Mouse (Mus musculus): Measurements from ENCODE around the gene Cyp46a1.
A peak's percentile ranks its signal among the peaks of the same experiment; 100 is the strongest.

Gene Cyp46a1

DNA sequence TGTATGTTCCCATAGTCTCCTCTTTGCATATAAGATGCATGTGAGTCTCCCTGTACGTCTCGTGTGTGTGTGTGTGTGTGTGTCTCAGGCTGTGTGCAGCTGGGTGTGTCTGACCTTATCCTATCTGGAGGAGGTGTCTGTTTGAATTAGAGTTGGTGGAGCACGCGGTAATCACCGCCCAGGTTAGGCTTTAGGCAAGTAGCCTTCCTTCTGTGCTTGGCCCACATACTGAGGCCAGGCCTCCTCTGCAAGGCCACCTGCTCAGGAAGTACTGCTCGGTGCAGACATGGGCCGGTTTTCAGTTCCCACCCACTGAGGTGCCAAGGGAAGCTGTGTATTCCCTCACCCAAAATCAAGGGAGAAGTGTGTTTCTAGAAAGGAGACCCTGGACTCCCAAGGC, 31.7 kb downstream of the Cyp46a1 start:
- DNase-seq, result no peak

DNA sequence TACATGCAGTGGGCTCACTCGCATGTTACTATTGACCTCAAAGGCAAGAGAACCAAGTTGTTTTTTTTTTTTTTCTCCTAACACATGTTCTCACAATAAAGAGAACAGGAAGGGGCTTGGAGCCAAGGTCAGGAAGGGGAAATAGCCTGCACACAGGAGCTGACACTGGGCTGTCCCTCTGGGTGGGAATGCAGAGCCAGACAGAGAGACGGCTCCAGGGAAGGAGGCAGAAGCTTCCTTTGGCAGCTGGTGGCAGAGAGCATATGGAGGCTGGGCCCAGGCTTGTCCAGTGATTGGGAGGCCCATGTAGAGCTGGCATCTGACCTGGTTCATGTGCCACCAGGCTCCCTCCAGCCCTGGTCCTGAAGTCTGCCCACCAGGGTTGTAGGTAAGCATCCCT, 33.7 kb downstream of the Cyp46a1 start:
- DNase-seq, result no peak

DNA sequence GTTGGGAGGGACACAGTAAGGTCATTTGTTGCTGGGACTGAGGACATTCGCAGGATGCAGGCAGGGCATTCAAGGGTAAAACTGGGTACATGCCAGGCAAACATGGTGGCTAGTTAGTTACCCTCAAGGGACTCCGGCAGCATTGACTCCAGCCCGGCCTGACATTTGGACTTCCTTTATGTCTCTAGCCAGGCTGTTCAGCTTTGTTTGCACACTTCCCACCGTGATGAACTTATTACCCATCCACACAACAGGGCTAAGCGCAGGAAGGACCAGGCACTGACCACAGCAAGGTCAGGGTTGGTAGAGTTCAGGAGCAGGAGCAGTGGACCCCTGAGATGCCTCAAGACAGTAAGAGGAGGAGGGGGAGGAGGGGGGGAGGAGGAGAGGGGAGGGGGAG, 34.7 kb downstream of the Cyp46a1 start:
- no peak for DNase-seq

DNA sequence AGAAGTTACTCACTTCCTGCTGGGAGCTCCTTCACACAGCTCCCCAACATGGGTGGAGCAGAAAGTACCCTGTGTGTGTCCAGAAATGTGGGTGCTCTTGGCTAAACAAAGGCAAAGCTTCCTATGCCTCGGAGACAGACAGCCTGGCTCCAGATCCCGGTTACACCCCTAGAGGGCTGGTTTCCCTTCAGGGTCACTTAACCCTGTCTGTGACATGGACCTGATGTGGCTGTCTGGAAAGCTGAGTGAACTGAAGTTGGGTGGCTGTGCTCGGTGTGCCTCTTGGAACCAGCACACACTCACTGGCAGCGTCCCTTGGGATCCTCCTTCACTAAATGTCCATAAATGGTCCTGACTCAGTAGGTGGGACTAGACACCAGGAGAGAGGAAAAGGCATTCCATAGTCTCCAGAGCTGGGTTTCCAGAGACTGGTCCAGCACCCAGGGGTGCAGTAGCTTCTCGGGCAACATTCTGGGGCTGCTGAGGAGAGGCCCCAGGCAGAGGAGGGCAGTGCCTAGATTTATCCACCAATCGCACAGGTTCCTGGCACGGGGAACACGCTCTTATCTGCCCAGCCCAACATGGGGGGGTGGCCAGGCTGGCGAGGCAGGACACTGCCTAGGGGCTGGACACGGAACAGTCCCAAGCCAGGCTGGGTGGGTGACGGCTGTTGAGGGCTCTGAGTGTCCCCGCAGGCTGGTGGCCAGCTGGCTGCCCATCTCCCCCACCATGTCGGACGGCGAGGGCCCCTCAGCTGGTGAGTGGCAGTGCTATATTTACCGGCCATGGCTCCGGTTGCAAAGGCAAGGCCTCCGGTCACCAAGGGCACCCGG, 36.6 kb downstream of the Cyp46a1 start, which contains the start of gene Eml1:
Gene Eml1 (plus strand): TSS at position 362 of the 833 bp plus-strand sequence.
- DNase-seq, result no peak

DNA sequence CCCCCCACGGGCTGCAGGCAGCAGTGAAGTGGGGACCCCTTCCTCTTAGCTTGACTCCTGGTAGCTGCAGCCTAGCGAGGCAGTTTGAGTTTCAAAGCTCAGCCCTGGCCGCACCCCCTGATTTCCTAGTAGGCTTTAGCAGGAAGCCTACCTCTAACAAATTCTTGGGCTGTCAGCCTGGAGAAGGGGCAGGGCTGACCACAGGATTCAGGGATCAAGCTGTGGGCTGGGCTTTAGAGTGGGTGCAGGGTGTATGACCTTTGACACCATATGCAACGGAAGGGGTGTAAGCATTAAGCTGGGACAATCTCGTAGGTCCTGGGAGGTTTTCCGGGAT, 37.2 kb downstream of the Cyp46a1 start:
- DNase-seq, result no peak

DNA sequence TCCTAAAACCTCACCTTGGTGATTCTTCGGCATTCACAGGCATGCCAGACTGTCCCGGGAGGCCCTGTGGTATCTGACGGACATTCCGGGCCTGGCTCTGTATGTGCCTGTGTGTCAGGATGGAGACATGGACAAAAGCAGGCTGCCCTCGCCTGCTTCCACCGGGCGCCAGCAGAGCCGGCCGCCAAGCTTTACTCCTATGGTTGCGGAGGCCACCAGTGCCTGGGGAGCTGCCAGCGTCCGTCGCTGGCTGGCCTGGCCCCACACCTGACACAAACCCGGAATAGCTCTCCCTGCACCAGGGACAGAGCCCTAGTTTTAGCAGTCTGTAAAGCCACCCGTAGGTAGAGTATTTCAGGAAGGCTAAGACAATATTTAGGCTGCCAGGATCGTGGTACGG, 38.1 kb downstream of the Cyp46a1 start:
- no peak for DNase-seq

DNA sequence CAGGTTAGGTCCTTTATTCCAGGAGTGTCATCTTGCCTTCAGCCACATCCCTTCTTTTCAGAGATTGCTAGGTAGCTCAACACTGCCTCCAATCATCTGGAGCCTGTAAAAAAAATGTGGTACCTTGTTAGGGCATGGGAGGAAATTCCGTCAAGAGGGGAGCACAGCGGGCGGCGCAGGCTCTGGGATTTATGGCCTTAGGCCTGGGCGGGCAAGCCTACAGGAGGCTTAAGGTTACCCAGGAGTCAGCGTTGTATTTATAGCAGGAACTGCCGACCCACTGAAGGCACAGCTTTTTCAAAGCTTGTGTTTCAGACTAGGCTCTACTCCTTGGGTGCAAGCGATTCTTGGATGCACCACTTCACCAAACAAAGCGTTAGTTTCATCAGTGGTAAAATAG, 39.4 kb downstream of the Cyp46a1 start:
- no peak for DNase-seq

DNA sequence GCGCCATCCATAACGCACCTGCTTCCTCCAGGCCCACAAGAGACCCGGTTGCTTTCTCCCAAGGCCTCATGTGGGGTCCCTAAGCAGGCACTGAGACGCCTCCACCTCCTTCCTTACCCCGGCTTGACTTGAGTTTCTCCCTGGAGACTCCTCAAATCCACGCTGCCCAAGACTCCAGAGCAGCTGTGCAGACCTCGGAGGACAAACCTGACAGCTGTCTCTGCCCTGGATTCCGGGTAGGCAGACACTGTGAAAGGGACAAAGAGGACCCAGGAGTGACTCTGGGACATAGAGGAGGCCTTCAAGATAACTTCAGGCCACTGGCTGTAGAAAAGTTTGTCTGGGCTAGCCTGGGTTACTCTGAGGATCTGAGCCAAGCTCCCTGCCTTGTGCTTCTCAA, 40.5 kb downstream of the Cyp46a1 start:
- DNase-seq, result no peak

DNA sequence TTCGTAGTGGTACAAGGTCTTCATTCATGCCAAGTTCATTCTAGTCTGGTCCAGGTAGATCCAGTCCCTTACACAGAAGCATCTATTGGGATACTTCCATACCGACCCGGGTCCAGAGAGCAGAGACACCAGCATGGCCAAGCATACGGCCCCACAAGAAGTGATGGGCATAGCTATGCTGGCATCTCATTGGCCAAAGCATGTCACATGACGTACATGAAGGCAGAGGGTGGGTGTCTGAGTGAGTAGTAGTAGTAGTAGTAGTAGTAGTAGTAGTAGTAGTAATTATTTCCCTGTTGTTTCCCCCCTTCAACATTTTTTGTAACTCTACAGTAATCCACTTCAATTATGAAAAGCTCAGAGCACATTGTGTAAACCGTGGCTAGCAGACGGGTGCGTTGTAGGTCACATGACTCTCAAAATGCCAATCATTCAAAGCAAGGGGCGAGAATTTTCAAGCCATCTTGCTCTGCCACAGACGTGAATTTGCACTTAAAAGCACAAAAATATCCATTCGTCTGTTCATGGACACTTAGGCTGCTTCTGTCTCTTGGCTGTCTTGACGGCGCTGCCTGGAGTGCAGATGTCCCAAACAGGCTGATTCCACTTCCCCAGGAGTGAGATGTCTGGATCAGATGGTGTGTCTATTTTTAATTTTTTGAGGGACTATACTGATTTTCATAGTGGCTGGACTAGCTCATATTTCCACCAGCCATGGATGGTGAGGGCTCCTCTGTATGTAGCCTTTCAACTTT, 44.4 kb downstream of the Cyp46a1 start:
- DNase-seq, result no peak

DNA sequence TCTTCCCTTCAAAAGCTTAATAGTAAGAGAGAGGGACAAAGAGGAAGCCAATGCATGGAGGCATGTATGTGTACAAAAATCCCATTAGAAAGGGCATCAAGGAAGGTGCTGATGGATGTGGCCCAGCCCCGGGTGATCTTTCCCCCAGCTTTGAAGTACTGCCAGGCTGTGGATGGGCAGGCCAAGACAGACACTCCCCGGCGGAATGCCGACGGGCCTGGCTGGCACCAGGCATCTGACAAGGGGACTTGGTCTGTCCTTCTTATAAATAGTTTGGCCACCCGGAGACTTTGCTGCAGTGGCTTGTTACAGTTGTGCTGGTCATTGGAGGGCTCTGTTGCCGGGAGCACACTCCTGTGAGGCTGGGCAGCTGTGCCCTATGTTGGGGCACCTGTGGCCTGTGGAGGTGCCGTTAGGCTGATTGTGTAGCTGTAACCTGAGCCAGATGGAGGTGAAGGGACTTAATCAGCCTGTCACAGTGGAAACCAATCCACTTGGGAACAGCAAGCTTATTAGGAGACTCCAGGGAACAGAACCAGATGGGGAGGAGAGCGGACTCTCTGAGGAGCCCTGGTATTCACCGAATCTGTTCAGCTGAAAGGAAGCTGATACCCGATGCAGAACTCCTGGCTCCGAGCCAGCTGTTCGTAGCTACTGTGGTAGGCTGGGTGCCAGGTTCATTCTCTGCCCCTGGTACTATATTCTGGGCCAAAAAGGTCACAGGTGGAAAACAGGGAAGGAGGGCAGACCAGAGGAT, 52.5 kb downstream of the Cyp46a1 start:
- no peak for DNase-seq

DNA sequence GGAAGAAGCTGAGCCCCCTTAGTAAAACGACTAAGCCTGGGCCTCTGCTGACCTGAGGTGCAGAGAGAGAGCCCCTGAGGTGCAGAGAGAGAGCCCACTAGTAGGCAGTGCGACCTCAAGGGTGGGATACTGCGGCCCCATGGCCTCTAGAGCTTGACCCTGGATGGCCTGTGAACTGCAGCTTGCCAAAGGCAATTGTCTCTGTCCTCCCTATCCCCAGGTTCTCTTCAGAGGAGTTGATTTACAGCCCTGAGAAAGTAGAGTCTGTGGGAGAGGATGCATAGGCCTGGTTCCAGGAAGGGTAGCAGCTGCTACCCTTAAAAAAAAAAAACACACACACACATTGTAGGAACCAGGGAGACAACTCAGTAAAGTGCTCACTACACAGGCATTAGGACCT, 55.5 kb downstream of the Cyp46a1 start:
- DNase-seq, result no peak

DNA sequence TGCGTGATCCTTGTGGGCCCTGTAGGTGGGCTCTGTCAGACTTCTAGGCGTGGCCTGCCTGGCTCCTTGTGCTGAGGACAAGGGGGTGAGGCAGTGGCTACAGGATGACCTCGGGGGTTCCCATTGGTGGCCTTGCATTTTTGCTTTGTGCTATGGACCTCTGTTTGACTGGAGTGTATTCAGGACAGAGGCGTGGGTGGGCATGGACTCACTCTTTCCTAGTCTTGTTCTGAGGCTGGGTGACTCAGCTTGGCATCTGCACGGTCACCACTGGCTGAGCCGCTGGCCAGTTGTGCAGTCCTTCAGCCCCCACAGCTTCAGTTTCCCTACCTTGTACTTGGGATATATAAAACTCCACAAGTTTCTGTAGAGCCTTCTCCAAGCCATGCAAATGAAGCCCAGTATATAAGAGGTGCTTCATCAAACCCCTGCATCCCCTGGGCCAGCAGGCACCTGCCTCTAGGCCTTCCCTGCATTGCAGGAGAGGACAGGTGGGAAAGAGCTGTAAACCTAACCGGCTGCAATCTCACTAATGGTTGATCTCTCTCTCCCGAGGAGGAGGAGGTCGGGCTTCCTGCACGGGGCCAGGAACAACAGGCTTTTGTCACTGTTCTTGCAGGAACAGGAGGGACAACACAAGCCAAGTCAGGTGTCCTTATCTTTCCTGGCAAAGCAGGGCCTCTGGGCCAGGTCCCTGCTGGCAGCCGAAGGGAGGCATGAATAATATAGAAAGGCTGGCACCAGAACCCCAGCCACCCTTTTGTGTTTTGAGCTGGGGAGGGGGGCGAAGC, 58.3 kb downstream of the Cyp46a1 start:
- DNase-seq, result no peak

DNA sequence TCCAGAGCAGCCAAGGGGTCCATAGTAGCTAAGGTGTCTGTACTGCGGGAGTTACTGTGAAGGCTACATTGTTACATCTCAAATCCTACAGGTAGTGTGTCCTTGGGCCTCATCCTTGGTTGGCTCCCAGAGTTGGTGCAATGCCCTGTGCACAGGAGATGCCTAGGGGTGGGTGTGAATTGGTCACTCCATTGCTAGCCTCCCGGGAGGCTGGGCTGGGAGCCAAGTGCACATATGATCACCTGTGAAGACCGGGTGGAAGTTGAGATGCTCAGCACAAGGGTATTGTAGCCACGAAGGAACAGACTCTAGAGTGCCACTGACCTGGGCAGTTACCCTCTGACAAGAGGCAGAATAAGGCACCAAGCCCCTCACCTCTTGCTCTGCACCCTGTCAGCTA, 58.9 kb downstream of the Cyp46a1 start:
- no peak for DNase-seq

DNA sequence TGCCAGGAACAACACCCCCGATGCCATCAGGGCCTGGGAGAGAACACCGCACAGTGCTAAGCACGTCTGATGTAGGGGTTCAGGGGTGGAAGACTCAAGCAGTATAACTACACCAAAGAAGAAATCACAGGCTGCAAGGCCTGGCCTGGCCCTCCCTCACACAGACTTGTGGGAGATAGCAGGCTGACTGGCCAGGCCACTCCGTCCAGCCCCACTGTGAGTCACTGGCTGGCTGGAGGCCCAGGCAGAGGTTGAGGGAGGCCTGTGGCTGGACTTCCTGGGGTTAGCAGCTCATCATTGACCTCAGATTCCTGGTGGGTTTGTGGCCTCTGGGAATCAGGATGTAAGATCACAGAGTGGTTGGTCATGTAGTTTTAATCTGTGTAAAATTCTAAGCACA, 59.5 kb downstream of the Cyp46a1 start:
- DNase-seq, result peak in 1 of 2 experiments; percentile 8

DNA sequence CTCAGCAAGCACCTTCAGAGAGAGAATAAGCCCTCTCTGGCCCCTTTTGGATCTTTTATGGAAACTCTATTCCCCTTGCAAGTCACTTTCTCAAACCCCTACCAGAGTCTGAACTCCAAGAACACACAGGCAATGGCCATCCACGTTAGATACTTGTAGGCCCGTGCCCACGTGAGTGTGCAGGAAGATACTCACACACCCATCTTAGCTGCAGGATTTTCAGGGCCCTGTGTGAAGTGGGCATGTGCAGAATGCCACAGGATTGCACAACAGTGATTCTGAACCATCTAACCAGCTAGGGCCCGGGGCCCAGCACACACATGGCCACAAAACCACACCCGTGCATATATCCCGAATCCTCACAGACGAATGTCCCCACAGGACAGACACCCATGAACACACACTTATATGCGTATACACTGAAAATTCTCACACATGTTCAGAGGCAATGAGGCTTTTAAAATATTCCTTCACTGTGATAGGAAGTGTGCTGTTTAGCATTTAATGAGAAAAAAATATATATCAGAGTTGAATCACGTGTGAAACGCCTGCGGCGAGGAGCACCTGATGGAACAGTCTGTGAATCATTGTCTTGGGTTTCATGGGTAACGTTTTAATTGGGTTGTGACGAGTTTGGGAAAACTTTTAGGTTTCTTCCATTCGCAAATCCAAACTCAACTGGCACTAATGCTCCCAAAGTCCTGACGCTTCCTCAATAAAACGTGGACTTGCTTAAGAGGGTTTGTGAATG, 60.5 kb downstream of the Cyp46a1 start:
- DNase-seq, result no peak

DNA sequence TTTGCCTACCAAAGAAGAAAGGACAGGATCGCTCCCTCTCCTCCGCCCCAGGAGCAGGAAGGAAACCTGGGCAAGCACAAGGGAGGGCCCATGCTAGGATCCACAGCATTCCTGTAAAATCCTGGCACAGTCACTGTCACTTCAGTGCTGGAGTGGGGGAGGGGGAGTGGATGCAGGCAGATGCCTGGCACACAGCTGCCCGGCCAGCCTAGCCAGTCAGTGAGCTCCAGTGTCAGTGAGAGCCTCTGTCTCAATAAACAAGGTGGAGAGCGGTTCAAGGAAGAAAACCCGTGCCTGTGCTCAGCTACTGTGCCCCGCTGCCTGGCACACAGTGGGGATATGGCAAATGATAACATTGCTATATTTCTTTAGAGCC, 61.1 kb downstream of the Cyp46a1 start:
- no peak for DNase-seq

DNA sequence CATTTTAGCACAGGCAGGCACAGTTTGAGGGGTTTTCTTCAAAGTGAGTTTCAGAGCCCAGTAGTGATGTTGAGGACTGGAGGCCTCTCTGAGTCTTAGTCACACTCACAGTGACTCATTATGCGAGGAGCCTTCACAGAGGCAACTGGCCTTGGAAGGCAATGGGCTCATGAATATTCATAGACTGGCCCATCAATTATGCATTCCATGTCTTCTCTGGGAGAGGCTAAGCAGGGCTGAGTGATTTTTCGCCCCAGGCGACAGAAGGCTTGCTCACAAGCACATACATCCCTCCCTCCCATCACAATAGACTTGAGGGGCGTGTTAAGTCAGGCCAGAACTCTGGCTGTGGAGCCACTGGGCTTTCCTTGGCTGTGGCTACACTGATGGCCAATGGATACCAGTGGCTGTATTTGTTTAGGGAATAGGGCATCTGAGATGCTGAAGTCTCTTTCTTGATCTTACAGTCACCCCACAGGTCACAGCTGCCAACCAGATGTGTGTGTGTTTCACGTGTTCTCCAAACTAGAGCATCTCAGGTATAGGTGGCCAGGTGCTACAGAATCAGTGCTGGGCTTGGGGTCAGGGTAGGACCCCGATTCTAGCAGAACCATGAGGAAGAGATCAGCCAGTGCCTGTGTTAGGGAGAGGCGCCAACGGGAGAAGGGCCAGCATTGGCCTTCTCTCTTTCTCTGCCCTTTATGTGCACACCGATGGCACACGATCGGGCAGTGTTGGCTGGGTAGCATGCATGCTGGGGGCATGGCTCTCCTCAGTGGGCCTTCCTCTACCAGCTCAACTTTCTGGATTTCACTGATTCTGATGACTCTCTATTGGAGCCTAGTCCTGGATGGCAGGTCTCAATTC, 62.1 kb downstream of the Cyp46a1 start:
- DNase-seq, result no peak

DNA sequence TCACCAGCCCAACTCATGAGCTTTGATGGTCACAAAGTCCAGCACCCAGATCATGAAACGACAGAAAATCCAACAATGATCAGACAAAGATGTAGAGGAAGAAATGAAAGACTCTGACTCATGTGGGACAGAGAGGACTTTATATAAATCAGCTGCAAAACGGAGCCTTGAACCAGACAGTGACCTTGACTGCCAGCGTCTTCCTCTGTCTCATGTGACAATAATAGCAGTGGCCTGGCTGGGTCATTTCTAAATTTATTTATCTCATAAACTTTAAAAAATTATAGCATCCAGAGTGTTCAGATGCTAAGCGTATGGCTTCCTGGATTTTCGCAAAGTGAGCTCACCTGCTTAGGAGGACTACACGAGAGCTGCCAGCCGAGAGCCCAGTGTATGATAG, 64.5 kb downstream of the Cyp46a1 start:
- DNase-seq, result no peak

DNA sequence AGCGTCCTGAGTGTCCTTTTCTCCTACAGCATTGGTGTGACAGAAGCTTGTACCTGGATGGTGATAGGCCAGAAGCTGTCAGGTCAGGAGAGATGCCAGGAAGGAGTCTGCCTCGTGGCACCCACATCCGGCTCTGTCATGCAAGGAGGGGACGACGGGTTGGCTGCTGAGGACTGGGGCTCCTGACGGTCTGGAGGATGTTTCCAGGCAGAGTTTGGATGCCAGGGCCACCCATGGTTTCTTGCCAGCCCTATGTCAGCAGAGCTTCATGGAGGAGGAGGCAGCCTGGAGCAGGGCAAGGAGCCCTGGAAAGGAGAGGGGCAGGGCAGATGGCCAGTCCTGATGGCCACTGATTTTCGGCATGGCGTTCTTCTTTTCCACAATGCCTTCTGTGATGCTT, 65.0 kb downstream of the Cyp46a1 start:
- no peak for DNase-seq

DNA sequence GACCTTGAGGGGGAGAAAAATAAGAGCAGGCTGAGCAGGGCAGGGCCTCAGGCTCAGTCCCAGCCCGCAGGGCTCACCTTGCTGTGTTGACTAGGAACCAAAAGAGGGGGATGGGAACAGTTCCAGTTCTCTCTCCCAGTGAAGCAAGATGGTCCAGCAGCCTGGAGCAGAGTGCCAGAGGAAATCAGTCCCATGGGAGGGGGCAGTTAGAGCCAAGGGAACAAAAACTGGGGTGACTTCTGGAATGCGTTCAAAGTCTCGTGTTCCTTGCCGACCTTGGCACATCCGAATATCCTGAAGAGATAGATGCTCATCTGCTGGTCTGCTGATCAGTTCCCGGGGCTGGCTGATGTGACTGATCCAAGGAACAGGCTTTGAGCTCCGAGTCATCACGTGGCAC, 66.8 kb downstream of the Cyp46a1 start:
- no peak for DNase-seq

DNA sequence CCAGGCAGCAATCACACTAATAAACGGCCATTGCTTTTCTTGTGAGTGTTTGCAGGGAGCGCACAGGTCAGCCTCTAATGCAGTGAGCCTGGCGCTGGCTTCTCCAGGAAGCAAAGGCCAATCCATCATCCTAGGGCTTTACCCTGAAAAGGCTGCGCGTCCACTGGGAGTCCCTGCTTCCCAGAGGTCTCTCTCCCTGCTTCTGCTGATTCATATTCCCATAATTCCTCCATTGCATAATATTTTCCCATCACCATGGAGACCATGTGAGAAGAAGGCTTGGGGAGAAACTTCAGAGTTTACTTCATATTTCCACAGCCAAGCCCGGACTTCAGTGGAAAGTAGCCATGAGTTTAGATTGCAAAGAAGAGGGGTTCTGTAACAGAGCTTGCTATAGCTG, 69.8 kb downstream of the Cyp46a1 start:
- no peak for DNase-seq

All from thymus, adult 18-20 months (tissue).